Mouse (Mus musculus) urinary bladder, adult 2 months (tissue): ENCODE measurements around the gene Arl15. TPM values are rescaled to one million over a fixed set of nuclear protein-coding genes. Genes with fewer than 3 reads are reported as not detected.

Source experiments
- DNase-seq: peaks from one replicate; pipeline ENCODE4 v3.0.0; 2022; ENCODE audit warnings: low spot score
- polyA plus RNA-seq: library from polyadenylated mRNA; depleted of rRNA; stranded (reverse); fragments of >200 nt; gene quantifications from 2 replicates; pipeline ENCODE4 v1.2.3, GENCODE M21; 2012

Arl15 gene
- polyA plus RNA-seq, 1 experiment: 2.8 TPM

GRCm38 (mm10) chr13:114094151-114094875 is 300.0 kb downstream of the Arl15 start:
- no peak for DNase-seq

- DNase-seq: no peak
Measured at GRCm38 (mm10) chr13:114095440-114095839, 301.1 kb downstream of the Arl15 start.

GRCm38 (mm10) chr13:114096386-114096785 is 302.1 kb downstream of the Arl15 start:
- DNase-seq: no peak

- DNase-seq: no peak
Measured at GRCm38 (mm10) chr13:114101155-114101554, 306.9 kb downstream of the Arl15 start.

GRCm38 (mm10) chr13:114106083-114106482 is 311.8 kb downstream of the Arl15 start:
- DNase-seq: no peak

- DNase-seq: no peak
Measured at GRCm38 (mm10) chr13:114107499-114107898, 313.2 kb downstream of the Arl15 start.

- DNase-seq: no peak
Measured at GRCm38 (mm10) chr13:114109441-114109840, 315.1 kb downstream of the Arl15 start.

- DNase-seq: no peak
Measured at GRCm38 (mm10) chr13:114109845-114110244, 315.5 kb downstream of the Arl15 start.

- no peak for DNase-seq
Measured at GRCm38 (mm10) chr13:114113516-114113915, 319.2 kb downstream of the Arl15 start.

- DNase-seq: no peak
Measured at GRCm38 (mm10) chr13:114114586-114114985, 320.3 kb downstream of the Arl15 start.

GRCm38 (mm10) chr13:114115106-114115505 is 320.8 kb downstream of the Arl15 start:
- no peak for DNase-seq

GRCm38 (mm10) chr13:114118104-114118830 is 324.0 kb downstream of the Arl15 start:
- no peak for DNase-seq

- no peak for DNase-seq
Measured at GRCm38 (mm10) chr13:114119816-114120215, 325.5 kb downstream of the Arl15 start.

GRCm38 (mm10) chr13:114121591-114121990 is 327.3 kb downstream of the Arl15 start:
- no peak for DNase-seq

GRCm38 (mm10) chr13:114123391-114123790 is 329.1 kb downstream of the Arl15 start:
- DNase-seq: no peak

- no peak for DNase-seq
Measured at GRCm38 (mm10) chr13:114124385-114124784, 330.1 kb downstream of the Arl15 start.

- no peak for DNase-seq
Measured at GRCm38 (mm10) chr13:114124991-114125390, 330.7 kb downstream of the Arl15 start.

- DNase-seq: no peak
Measured at GRCm38 (mm10) chr13:114128366-114128765, 334.1 kb downstream of the Arl15 start.

GRCm38 (mm10) chr13:114129986-114130385 is 335.7 kb downstream of the Arl15 start:
- DNase-seq: no peak

- DNase-seq: no peak
Measured at GRCm38 (mm10) chr13:114130566-114131319, 336.4 kb downstream of the Arl15 start.

- DNase-seq: no peak
Measured at GRCm38 (mm10) chr13:114138921-114139320, 344.6 kb downstream of the Arl15 start.

- DNase-seq: no peak
Measured at GRCm38 (mm10) chr13:114139570-114139969, 345.3 kb downstream of the Arl15 start.
